Mouse (Mus musculus): ENCODE data around the gene Csrp1.

Csrp1 gene

GRCm38 (mm10) chr1:135731897-135732684 is 12.2 kb downstream of the Csrp1 start:
- no peak for DNase-seq (ENCODE audit: low read depth)

GRCm38 (mm10) chr1:135734225-135734937 is 14.5 kb downstream of the Csrp1 start:
- peak; percentile 58 for DNase-seq (ENCODE audit: low read depth)

GRCm38 (mm10) chr1:135735460-135735859 is 15.6 kb downstream of the Csrp1 start:
- no peak for DNase-seq (ENCODE audit: low read depth)

- no peak for DNase-seq (ENCODE audit: low read depth)
These were observed 25.1 kb downstream of the Csrp1 start for GRCm38 (mm10) chr1:135744987-135745386.

- no peak for DNase-seq (ENCODE audit: low read depth)
These were observed 26.4 kb downstream of the Csrp1 start for GRCm38 (mm10) chr1:135746248-135746647.

- peak; percentile 96 for DNase-seq (ENCODE audit: low read depth)
These were observed 33.0 kb downstream of the Csrp1 start for GRCm38 (mm10) chr1:135752737-135753348.

GRCm38 (mm10) chr1:135755287-135755686 is 35.4 kb downstream of the Csrp1 start:
- DNase-seq (ENCODE audit: low read depth), result no peak

- peak; percentile 60 for DNase-seq (ENCODE audit: low read depth)
These were observed 36.1 kb downstream of the Csrp1 start for GRCm38 (mm10) chr1:135755913-135756312.

GRCm38 (mm10) chr1:135757287-135757686 is 37.4 kb downstream of the Csrp1 start:
- DNase-seq (ENCODE audit: low read depth), result no peak

- DNase-seq (ENCODE audit: low read depth), result no peak
These were observed 39.8 kb downstream of the Csrp1 start for GRCm38 (mm10) chr1:135759685-135760084.

- DNase-seq (ENCODE audit: low read depth), result no peak
These were observed 40.4 kb downstream of the Csrp1 start for GRCm38 (mm10) chr1:135760216-135760615.

- no peak for DNase-seq (ENCODE audit: low read depth)
These were observed 41.9 kb downstream of the Csrp1 start for GRCm38 (mm10) chr1:135761728-135762127.

GRCm38 (mm10) chr1:135763503-135764205 is 43.8 kb downstream of the Csrp1 start:
- DNase-seq (ENCODE audit: low read depth), result no peak

GRCm38 (mm10) chr1:135764206-135764528 is 44.3 kb downstream of the Csrp1 start:
- DNase-seq (ENCODE audit: low read depth), result no peak

- DNase-seq (ENCODE audit: low read depth), result peak; percentile 57
These were observed 46.1 kb downstream of the Csrp1 start, which contains the start of gene Phlda3 for GRCm38 (mm10) chr1:135765645-135766591. TSS of gene Phlda3 (plus strand) at chr1:135766119.

GRCm38 (mm10) chr1:135766592-135767306 is 46.9 kb downstream of the Csrp1 start:
- DNase-seq (ENCODE audit: low read depth), result no peak

GRCm38 (mm10) chr1:135767324-135767890 is 47.5 kb downstream of the Csrp1 start:
- DNase-seq (ENCODE audit: low read depth), result peak; percentile 31

GRCm38 (mm10) chr1:135768400-135768799 is 48.5 kb downstream of the Csrp1 start:
- DNase-seq (ENCODE audit: low read depth), result no peak

GRCm38 (mm10) chr1:135770237-135770636 is 50.4 kb downstream of the Csrp1 start:
- DNase-seq (ENCODE audit: low read depth), result peak; percentile 53

Data from 416B (cell line).